Mouse (Mus musculus) bone marrow, adult 2 months (tissue): ENCODE results near the gene Ccdc87.

Experiments
- CTCF ChIP-seq: fragments of 200-500 bp; IDR thresholded peaks from 2 replicates; pipeline ENCODE4 v1.5.1; 2011; ENCODE audit warnings: low read length, control low read depth; ENCODE audit not compliant: control insufficient read depth, insufficient read depth
- POLR2A ChIP-seq: fragments of 200-500 bp; IDR thresholded peaks from 2 replicates; pipeline ENCODE4 v1.6.1; 2011; ENCODE audit warnings: low read depth, mild to moderate bottlenecking, control low read depth, low read length, borderline replicate concordance; ENCODE audit not compliant: control insufficient read depth

- no peak for TF ChIP-seq POLR2A
- no peak for TF ChIP-seq CTCF
Observed at GRCm38 (mm10) chr19:4837049-4837448, 2.1 kb upstream of the Ccdc87 start.
